Mouse (Mus musculus): ENCODE measurements at regions not wholly inside any gene's neighbourhood (a gene's known extent, or its start where the extent isn't known, plus 50 kb on each side); places are given as distances from the start of the nearest gene placed in this dataset.

DNA sequence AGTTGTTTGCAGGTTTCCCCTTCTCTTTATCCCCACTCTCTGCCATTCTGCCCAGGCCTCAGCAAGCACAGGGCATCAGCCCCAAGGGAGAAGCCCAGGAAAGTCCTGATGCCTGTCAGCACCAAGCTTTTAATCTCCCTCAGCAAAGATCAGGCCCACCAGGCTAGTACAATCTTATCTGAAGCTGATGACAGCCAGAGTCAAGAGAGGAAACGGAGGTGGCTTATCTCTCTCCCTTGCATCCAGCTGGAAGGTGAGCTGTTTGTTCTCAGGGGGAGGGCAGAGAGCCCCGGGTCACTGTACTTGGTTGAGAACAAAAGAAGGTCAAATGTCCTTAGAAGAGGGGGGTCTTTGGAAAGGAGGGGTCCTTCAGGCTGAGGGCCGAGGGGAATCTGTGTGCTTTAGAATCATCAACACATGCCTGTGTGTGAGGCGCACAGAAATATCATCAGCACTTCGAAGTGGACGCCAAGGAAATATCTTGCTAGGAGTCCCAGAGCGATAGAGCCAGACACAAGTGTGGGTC lies 246.8 kb downstream of the Rybp start:
- DNase-seq, result no peak

DNA sequence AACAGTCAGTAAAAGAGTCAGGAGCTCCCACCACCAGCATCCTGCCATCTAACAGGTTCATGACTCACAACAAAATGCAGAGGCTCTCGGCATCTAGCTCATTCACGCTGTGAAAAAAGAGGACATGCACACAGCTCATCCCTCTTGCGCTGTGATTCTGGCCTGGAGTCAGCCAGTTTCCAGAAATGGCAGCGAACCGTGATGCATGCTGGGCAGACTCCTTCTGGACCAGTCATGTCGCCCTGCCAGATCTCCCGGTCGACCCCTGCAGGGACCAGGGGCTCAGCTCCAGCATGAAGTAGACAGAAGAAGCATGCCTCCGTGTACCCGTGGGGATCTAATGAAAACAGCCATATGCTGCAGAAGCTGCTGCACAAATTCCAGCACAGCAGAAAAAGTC lies 254.6 kb downstream of the Rybp start:
- peak; percentile 88 for DNase-seq

DNA sequence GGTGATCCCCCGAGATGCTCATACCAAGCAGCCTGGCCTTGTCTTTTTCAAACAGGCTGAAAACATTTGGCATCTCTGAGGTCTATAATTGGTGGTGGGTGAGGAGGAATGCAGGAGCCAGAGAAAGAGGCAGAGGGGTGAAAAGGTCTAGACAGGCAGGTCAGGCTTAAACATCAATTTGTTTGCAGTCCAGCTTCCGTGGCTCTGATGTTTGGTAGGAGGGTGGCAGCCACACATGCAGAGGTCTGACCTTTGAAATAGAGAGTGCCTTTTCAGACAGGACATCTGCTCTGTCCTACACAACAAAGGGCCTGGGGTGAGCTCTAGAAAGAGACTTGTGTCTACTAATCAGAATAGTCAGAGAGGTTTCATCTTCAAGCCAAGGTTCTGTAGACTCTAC lies 256.8 kb downstream of the Rybp start:
- DNase-seq, result no peak

DNA sequence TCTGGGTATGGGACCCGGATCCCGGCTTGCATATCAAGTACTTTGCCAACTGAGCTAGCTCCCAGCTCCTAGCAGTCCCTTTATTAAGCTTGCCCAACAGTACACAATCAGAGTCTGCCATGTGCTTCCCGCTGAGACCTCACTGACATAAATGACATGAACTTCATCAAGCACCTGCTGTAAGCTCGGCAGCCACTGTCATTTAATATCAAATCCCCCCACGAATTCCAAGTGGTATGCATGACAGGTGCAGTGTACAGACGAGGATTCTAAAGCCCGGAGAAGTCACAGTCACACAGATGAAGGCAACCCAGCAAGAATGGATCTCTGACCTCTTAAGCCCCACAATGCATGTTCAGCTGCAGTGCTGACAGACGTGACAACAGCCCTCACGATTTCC lies 257.3 kb downstream of the Rybp start:
- DNase-seq, result no peak

DNA sequence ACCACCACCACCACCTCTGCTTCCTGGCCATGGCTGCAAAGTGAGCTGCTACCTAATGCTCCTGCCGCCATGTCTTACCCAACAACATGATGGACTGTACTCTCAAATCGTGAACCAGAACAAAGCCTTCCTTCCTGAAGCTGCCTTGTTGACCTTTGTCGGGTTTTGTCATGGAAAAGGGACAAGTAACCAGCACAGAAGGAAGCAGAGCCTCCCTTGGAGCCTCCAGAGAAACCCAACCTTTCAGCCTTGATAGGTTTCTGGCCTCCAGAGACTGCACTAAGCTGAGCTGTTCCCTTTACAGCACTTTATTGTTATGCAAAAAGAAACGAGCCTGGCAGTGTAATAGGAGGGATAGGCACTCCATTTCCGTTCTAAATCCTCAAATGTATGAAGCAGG lies 259.8 kb downstream of the Rybp start:
- DNase-seq, result no peak

DNA sequence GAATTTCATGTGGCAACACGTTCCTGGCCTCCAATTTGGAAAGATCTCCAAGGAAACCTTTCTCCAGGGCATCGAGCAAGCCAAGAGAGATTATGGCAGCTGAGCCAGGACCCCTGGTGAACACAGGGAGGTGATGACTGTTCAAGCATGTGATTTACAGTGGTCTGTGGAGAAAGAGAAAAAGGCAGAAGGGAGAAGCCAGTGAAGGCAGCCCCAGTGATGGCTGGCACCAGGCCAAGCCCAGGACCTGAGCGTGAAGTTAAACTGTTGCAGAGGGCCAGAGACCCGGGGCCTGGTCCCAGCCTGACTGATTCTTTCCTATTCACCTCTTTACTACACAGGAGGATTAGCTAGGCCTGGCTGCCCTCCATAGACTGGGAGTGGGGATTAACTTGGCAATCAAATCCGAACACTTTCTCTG lies 261.7 kb downstream of the Rybp start:
- peak; percentile 23 for DNase-seq

DNA sequence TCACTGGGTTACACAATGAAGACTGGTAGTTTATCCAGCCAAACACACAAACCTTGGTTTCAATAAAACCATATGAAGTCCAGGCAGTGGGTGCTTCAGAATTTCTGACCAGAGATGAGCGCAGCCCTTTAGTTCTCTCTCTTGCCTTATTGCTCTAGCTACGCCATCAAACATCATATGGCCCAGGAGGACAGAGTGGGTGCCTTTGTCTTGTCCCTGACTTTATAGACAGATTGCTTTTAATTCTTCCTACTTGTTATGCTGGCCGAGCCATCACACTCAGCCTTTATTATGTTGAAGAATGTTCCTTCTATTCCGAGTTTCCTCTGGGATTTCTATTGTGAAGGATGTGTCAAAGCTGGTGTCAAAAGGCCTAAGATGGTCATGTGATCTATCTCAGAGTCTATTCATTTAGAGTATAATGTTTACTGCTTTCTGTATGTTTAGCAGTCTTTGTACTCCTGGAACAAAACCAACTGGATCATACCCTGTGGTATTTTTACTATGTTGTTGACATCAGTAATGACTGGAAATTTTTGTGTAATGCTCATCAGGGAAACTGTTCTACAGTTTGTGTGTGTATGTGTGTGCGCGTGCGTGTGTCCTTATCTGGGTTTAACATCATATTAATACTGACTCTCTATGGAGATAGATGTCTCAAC lies 263.7 kb downstream of the Rybp start:
- DNase-seq, result no peak

DNA sequence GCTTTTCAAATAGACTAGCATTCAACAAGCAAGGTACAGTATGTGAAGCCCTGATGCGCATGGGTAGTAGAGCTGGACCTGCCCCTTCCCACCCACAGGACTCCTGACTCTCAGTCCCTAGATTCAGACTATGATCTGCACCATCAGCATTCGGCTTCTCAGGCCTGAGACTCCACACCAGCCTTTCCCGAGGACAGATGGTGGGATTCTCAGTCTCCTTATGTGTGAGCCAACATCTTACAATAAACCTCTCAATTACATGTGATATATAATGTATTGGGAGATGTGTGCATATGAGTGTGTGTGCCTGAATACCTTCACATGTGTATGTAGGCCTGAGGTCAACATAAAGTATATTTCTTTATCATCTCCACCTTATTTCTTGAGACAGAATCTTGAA lies 268.3 kb downstream of the Rybp start:
- DNase-seq, result no peak

DNA sequence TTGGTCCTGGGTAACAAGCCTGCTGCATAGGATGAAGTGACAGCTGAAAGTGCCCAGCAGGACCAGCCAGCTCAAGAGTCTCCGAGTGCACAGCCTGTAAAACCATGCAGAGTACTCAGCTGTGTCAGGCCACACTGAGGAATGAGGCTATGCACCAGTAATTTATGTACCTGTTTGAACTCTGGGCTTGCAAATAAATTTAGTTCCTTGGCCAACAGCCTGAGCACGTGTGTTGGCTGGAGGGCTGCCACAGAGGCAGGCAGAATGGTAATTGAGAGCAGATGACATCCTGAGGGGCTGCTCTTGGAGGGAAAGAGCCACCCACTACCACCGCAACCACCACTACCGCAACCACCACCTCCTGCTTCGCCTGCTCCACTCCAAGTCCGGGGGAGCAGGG lies 273.3 kb downstream of the Rybp start:
- no peak for DNase-seq

DNA sequence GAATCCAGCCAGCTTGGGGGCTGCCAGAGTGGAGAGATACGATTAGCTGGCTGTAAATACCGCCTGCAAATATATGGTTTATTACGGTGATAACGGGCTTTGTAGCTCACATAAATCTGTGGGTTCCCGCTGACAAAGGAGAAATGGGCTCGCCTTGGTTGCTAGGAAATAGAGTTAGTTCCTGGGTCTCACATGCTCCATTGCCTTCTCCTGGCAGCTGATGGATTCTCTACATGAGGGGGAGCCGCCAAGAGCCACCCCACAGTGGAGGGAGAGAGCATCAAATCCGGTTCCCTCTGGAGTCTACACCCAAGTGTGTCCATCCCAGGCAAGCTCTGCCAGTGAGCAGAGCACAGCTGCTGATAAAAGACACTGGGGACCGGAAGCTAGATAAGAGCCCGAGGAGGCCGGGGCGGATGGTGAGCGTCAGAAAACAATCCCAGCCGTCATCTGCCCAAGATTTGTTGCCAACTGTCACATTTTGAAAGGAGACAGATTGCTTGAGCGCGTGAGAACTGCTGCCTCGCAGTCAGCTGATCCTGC lies 275.7 kb downstream of the Rybp start:
- no peak for DNase-seq

DNA sequence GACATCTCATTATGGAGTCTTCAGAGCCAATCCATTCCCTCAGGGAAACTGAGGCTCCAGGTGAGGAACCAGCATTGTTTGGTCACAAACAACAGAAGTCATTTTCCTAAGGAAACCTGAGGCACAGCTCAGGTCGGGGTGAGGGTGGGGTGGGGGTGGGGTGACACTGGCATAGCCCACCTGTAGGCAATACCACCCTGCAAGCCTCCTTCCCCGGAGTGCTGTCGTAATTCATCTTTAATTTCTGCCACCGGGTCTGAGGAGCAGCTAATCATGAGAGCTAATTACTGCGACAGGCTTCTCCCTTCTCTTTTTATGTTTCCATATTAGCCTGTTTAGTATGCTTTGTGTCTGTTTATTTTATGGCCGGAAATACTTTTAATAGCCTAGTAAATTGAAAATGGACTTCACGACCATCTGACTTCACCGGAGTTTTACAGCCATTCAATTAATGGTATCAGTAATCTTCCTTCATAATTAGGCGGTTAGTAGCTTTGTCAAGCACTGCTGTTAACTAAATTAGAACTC lies 276.3 kb downstream of the Rybp start:
- DNase-seq, result no peak

DNA sequence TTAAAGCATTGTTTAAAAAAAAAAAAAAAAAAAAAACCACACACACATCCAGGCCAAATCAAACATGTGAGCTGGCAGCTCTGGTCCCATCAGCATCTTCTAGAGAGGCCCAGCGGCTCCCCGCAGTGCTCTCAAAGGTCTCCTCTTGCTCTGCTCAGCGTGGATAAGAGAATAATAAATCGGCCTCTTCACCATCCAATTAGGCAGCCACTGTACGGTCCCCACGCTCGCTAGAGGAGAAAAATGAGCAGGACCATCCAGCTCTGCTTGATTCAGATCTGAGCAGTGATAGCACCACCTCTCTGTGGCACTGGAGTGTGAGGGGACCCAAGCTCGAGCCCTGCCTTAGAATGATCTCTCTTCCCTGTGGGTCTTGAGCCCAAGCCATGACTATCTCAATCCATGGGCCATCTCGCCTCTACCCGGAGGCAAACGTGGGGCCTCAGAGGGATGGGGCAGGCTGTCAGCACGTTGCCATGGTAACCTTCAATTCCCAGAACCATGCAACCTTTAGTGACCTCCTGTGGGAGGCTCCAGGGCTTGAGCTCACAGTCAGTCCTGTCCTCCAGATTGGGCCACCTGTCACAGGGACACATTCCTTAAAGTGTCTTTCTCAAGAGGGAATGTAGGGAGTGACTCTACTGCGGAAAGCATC lies 273.6 kb upstream of the Prok2 start:
- DNase-seq, result no peak

DNA sequence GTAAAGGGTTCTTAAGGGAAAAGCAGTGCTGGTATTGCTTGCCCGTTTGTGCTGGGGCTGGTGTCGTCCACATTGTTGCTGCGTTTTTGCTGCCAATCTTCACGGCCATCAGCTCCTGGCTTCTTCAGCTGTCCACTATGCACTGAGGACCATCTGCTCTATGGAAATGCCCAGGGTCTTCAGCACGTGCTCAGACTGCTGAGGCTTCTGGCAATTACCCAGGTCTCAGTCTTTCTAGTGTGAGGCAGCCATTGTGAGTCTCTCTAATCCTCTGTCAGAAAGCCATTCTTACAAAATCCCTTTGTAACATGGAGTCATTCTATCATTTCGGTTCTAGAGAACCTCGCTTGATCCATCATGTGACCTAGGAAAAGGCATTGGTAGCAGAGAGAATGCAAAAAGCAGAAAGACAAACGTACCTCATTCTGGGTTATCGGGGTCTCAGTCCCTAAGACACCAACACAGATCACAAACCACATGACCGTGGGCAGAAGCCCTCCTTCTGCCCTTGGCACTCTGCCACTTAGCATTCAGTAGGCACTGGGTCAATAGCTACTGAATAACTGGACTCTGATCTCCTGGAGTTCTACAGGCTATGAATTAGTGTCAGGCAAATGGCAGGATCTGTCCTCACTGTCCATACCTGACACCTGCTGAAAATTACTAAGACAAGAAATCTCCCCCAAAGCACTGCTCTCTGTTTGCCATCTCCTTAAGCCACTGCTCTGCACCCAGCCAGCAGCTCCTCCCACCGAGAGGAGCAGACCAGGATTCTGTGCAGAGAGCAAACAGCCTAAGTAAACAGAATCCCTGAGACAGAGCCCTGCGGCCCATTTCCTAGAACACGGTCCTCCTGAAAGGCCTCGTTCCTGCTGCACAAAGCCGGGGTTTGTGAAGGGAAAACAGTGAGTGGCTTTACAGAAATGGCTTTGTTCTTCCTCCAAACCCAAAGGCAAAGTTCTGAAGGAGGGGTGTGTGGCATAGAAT lies 270.1 kb upstream of the Prok2 start:
- DNase-seq, result no peak

DNA sequence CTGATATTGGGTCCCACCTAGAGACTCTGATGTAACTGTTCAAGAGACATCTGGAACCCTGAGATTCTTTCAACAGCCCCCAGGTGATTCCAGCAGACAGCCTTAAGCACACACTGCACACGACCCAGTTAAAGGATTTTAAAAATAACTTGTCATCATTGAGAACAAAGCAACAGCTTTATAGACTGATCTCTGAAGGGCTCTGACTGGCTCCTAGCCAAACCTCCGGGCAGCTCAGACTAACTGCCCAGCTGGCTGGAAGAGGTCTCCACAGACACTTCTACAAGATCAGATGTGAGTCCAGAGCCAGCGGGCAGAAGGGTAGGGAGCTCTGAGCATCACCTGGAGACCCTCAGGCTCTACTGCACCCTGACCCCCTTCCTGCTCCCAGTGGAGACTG lies 267.8 kb upstream of the Prok2 start:
- no peak for DNase-seq

DNA sequence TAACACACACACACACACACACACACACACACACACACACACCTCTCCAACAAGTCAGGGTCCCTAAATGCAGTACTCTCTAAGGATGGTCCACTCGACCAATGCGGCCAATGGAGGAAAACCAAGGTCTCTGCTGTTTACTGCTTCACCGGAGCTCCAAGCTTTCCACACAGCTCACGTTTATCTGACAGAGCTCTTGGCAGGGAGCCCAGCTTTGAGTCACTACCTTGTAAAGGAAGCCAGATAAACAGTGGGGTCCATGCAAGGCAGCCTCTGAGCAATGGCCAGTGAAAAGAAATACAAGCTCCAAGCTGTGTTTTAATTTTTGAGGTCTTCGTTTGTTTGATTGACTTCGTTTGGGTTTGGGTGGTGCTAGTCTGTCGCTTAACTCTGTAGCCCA lies 264.9 kb upstream of the Prok2 start:
- DNase-seq, result peak; percentile 67

DNA sequence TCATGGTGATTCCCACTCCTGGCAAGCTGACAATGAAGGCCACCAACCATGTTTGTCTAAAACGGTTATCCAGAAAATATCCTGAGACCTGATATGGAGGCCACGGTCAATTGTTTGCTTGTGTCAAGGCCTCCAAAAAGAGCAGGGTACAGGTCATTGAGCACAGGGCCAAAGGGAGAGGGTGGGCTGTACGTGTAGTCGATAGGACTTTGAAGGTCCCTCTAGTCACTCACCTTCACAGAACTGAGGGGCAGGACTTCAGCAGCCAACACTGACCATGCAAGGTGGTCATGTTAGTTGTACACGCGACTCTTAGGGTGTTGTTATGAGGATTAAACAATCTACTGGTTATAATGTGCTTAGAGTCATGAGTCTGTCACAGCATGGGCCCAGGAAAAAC lies 264.4 kb upstream of the Prok2 start:
- no peak for DNase-seq

DNA sequence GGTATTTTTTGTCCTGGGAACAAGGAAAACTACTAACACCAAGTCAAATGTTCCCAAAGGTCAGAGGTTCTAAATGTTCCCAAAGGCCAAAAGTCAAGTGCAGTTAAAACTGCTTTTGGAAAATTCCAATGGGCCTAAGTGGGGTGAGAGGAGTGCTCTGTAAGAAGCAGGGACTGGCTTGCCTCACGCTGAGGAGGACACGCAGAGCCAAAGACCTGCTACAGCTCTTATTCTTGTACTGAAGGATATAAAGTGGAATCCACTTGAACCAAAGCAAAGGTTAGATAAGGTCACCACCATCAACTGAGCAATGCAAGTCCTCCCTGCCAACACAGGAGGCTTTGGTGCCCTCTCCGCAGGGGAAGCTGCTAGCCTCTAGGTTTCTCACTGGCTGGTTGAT lies 260.3 kb upstream of the Prok2 start:
- no peak for DNase-seq

DNA sequence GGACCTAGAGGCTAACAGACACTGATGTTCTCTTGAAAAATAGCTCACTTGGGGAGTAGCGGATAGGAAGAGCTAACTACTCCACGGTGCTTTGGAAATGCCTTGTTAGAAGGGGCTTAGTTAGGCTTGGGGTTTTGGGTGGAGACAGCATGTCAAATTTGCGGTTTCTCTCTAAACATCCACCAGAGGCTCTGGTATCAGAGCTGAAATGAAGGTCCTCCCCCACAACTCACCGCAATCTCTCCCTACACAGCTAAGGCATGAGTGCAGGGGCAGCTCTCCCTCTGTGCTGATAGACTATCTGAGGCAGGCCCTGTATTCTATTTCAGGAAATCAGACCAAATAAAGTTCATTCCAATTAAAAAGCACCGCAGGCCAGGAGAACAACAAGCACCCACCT lies 259.1 kb upstream of the Prok2 start:
- no peak for DNase-seq

DNA sequence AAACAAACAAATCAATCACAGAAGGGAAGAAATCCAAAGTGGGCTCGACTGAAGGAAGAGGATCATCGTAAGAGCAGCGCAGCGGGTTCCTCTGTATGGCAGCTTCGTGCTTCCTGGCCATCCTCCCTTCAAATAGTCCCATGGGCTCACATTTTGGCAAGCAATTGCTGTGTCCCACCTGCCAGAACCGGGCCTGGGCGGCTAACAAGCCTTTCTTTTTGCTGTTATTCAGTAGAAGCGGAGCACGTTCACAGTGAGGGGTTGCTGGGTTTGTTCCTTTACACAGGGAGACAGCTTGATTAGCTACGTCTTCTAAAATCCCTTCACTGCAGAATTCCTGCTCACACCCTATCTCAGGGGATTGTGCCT lies 258.6 kb upstream of the Prok2 start:
- no peak for DNase-seq

DNA sequence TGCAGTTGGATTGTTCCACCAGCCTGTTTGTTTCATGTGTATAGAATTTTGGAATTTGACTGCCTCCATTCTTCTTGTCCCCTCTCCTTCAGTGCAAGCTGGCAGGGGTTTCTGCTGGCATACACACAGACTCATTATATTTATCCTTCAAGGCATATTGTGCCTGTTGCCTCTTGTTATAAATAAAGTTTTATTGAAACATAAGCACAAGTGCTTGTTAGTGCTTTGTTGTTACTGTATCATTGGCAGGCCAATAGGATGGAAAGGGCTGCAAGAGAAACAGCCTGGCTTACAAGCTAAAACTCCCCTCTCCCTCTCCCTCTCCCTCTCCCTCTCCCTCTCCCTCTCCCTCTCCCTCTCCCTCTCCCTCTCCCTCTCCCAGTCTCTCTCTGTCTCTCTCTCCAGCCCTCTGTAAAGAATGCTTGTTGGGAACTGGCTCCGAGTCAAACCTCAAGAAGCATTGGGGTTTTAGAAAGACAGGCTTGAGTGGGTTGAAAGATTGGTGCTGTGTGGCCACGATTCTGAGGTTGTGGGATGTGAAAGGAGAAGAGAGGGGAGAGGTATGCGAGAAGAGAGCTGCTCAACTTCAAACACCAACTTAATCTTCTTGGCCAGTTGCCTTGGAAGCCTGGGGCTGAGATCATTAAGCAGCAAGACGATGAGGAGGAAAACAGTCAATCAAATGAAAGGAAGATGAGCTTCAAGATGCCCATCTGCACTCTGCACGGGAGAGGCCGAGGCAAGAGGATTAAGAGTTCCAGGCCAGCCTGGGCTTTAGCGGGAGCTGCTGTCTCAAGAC lies 258.1 kb upstream of the Prok2 start:
- no peak for DNase-seq

DNA sequence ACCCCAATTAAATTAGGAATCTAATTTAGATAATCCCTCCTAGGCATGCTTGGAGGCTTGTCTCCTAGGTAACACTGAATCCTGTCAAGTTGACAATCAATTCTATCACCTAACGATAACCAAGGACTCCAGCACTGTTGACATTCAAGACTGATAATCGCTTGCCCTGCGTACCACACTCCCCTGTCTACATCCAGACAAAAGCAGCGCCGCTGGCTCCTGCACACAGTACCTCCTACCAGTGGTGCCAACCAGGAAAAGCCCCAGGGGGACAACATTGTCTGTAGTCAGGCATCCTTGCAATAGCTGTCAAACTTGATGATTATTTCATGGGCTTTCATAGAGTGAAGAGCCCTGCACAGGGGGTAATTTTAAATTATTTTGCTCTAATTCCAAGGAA lies 253.4 kb upstream of the Prok2 start:
- no peak for DNase-seq

DNA sequence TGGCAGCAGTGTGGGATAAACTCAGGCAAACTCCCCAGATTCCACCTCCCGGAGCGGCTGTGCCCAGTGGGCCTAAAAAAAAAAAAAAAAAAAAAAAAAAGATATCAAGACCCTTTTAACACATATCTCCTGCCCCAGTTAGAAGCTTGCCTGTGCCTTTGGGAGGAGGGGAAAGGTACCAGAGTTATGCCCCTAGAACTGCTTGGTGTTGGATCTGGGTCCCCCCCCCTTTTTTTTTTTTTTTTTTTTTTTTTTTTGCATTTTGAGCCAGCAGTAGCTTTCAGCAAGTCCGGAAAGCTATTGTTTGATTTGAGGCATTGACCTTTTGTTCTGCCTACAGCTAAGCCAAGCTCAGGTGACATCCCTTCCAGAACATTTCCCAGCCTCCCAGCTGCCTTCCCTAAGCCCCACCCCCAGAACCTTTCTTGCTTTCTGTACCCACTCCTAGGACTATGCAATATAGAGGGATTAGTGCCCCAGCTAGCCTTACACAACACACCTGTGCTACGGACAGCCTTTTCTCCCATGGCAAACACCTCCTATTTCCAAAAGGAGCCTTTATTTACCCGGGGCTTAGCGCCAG lies 252.1 kb upstream of the Prok2 start:
- no peak for DNase-seq
